Mouse (Mus musculus): ENCODE results near the gene Sh3rf3.

Sh3rf3 gene

GRCm38 (mm10) chr10:58921643-58922188 is 108.6 kb downstream of the Sh3rf3 start:
- DNase-seq (ENCODE audit: low spot score in 2 of 2), result no peak

- no peak for DNase-seq (ENCODE audit: low spot score in 2 of 2)
Measured at GRCm38 (mm10) chr10:58922216-58922829, 109.2 kb downstream of the Sh3rf3 start.

- DNase-seq (ENCODE audit: low spot score in 2 of 2), result no peak
Measured at GRCm38 (mm10) chr10:58922993-58923392, 109.8 kb downstream of the Sh3rf3 start.

- DNase-seq (ENCODE audit: low spot score in 2 of 2), result no peak
Measured at GRCm38 (mm10) chr10:58926578-58926977, 113.4 kb downstream of the Sh3rf3 start.

DNA sequence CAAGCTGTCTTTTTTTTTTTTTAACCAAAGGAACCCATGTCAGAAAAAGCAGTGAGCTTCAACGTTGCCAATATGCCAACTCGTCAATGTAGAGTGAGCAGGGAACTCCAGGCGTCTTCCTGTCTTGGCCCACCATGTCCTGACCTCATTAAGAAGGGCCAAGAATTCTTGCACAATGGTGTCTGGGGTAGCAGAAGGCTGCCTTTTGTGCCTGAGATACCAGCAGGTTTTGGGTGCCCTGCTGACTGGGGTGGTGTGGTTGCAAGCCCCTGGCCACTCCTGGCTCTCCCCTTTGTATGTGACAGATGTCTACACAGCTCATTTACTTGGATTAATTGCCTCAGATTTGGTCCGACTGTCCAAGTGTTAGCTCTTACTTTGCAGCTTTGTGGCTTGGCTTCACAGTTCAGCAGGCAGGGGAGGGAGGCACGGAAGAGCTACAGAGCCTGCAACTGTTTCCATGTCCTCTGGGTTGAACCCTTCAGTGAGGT is 115.8 kb downstream of the Sh3rf3 start:
- no peak for DNase-seq (ENCODE audit: low spot score in 2 of 2)

- DNase-seq (ENCODE audit: low spot score in 2 of 2), result no peak
Measured at GRCm38 (mm10) chr10:58932151-58932773, 119.1 kb downstream of the Sh3rf3 start.

DNA sequence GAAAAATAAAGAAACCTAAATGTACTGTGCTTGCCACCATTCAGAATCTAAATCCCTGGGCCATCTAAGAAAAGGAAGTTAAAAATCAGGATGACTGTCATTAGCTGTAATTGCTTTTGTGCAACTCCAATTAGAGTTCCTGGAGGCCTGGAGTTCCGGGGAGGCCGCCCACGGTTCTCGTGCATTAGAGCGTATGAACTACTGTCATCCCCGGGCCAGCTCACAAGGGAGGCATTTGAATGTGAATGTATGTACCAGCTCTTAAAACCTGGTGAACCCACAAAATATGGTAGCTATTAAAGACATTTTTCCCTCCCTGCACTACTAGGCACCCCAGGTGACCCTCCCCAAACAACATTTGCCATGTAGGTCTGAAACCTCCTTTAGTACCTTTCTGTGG is 122.4 kb downstream of the Sh3rf3 start:
- DNase-seq (ENCODE audit: low spot score in 2 of 2), result no peak

GRCm38 (mm10) chr10:58936441-58936860 is 123.3 kb downstream of the Sh3rf3 start:
- DNase-seq (ENCODE audit: low spot score in 2 of 2), result no peak

GRCm38 (mm10) chr10:58937521-58937920 is 124.4 kb downstream of the Sh3rf3 start:
- DNase-seq (ENCODE audit: low spot score in 2 of 2), result no peak

- DNase-seq (ENCODE audit: low spot score in 2 of 2), result no peak
Measured at GRCm38 (mm10) chr10:58942819-58943218, 129.7 kb downstream of the Sh3rf3 start.

GRCm38 (mm10) chr10:58943661-58944400 is 130.7 kb downstream of the Sh3rf3 start:
- no peak for DNase-seq (ENCODE audit: low spot score in 2 of 2)

GRCm38 (mm10) chr10:58944930-58945329 is 131.8 kb downstream of the Sh3rf3 start:
- no peak for DNase-seq (ENCODE audit: low spot score in 2 of 2)

- peak in 1 of 2 experiments; percentile 3 for DNase-seq (ENCODE audit: low spot score in 2 of 2)
Measured at GRCm38 (mm10) chr10:58949770-58950638, 136.8 kb downstream of the Sh3rf3 start.

DNA sequence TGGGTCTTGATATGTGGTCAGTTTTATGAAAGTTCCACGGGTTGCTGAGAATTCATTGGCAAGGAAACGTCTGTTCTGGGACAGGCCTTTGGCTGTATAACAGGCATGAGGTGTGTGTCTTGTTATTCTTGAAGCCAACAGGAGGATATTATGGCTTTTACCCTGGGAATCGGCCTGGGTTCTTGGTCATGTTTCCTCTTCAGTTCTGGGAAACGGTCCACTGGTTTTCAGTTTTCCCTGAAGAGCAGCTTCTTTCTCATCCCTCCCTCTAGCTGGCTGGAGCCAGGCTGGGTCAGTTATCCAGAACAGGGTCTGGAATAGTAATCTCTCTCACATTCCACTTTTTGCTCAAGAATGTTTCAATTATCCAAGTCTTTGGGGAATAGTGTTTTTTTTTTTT is 147.0 kb downstream of the Sh3rf3 start:
- no peak for DNase-seq (ENCODE audit: low spot score in 2 of 2)

DNA sequence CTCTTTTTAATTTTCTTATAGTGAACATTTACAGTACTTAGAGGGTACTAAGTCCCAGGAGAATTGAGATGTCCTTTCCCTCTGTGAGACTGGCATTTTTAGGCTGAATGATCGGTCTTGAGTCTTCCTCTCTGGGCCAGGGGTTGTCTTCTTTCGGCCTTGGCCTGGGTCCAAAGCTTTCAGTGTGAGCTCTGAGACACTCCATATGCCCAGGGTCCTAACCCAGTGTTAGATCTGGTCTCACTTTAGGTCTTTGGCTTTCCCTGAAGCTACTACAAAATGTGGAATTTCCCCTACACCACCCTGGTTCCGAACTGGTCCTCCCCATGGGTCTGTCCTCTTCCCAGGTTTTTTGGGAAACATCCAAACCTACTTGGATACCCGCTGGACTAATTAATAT is 155.1 kb downstream of the Sh3rf3 start:
- DNase-seq (ENCODE audit: low spot score in 2 of 2), result no peak

GRCm38 (mm10) chr10:58969351-58969750 is 156.2 kb downstream of the Sh3rf3 start:
- DNase-seq (ENCODE audit: low spot score in 2 of 2), result no peak

GRCm38 (mm10) chr10:58972115-58972514 is 159.0 kb downstream of the Sh3rf3 start:
- no peak for DNase-seq (ENCODE audit: low spot score in 2 of 2)

GRCm38 (mm10) chr10:58974138-58974537 is 161.0 kb downstream of the Sh3rf3 start:
- peak in 1 of 2 experiments; percentile 2 for DNase-seq (ENCODE audit: low spot score in 2 of 2)

GRCm38 (mm10) chr10:58979320-58979959 is 166.3 kb downstream of the Sh3rf3 start:
- DNase-seq (ENCODE audit: low spot score in 2 of 2), result no peak

DNA sequence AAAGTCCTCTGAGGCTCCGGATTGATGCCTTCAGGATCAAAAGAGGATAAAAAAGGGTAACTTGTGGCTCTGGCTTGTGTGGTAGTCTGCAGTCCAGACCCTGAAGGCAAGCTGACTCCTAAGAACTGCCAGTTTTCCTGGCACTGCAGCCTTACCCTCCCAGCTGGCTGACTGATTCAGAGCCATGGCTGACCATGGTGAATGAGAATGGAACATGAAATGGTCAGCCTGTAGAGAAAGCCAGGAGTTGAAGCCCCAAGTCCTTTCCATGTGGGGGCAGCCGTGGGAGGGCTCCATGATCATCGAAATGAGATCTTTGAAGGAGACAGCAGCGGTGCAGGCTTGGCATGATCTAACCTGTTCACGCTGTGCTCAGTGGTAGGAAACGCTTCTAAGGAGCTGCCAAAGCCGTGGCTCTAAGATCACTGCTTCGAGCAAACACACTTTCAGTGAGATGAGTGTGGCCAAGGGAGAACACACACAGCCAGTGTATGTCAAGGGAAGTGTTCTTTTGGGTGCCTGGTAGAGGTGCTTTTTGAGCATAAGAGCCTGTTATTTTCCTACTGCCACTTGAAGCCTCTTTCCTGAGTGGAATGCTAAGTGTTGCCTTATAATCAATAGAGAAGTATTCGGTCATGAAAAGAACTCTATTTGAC is 168.6 kb downstream of the Sh3rf3 start:
- DNase-seq (ENCODE audit: low spot score in 2 of 2), result no peak
